Mouse (Mus musculus): ENCODE measurements around the gene B4galt4. TPM values are rescaled to one million over a fixed set of nuclear protein-coding genes. Genes with fewer than 3 reads are reported as not detected.
A peak's percentile ranks its signal among the peaks of the same experiment; 100 is the strongest.

The B4galt4 gene
- polyA plus RNA-seq, 1 experiment from 2014 or later = 30.6 TPM

GRCm38 (mm10) chr16:38758104-38758861 lies 16.2 kb downstream of the B4galt4 start:
- DNase-seq (ENCODE audit: low spot score) (peak; percentile 45), ATAC-seq (replicated peaks; ENCODE audit: low FRiP score, low TSS enrichment, low read depth) (no peak)
- H3K4me2 ChIP-seq (ENCODE audit: low read length) = no peak overlapping the region
- peaks cover 24% of the 10 kb centered on the region; the same call in 1 of the 2 replicates for H3K36me3 ChIP-seq (ENCODE audit: control insufficient read depth, insufficient read depth, low read length)
- H3K9me3 ChIP-seq (ENCODE audit: control insufficient read depth, low read length) = no peaks in the 10 kb centered on the region
- H3K27me3 ChIP-seq (replicated peaks; ENCODE audit: control insufficient read depth, insufficient read depth, low read length) = no peaks in the 10 kb centered on the region
- WGBS = 82% methylated on average over 12 of the region's 12 CpGs
- H3K4me1 ChIP-seq (replicated peaks; ENCODE audit: control insufficient read depth, insufficient read depth, low read length) = peaks cover 5% of the 10 kb centered on the region; the same call in 1 of the 2 replicates
- H3K27ac ChIP-seq (ENCODE audit: low read depth) = 0 out of 2 replicates have a peak overlapping the region, but pooled peaks have one; percentile 16
- H3K9ac ChIP-seq (ENCODE audit: low read length) = no peak overlapping the region
- no peak overlapping the region for H3K4me3 ChIP-seq (ENCODE audit: low read depth, low read length)

- ATAC-seq (replicated peaks; ENCODE audit: low FRiP score, low TSS enrichment, low read depth) (no peak), DNase-seq (ENCODE audit: low spot score) (no peak)
- Histone ChIP-seq H3K9me3 (ENCODE audit: control insufficient read depth, low read length) (no peaks in the 10 kb centered on the region), H3K36me3 (ENCODE audit: control insufficient read depth, insufficient read depth, low read length) (peaks cover 23% of the 10 kb centered on the region; the same call in 1 of the 2 replicates), H3K4me3 (ENCODE audit: low read depth, low read length) (no peak overlapping the region), H3K4me1 (replicated peaks; ENCODE audit: control insufficient read depth, insufficient read depth, low read length) (peaks cover 5% of the 10 kb centered on the region; the same call in 1 of the 2 replicates), H3K4me2 (ENCODE audit: low read length) (no peak overlapping the region), H3K27ac (ENCODE audit: low read depth) (no peak overlapping the region), H3K27me3 (replicated peaks; ENCODE audit: control insufficient read depth, insufficient read depth, low read length) (no peaks in the 10 kb centered on the region), H3K9ac (ENCODE audit: low read length) (no peak overlapping the region)
- 95% methylated on average over 5 of the region's 5 CpGs for WGBS
These were observed 18.2 kb downstream of the B4galt4 start for GRCm38 (mm10) chr16:38760239-38760638.

DNA sequence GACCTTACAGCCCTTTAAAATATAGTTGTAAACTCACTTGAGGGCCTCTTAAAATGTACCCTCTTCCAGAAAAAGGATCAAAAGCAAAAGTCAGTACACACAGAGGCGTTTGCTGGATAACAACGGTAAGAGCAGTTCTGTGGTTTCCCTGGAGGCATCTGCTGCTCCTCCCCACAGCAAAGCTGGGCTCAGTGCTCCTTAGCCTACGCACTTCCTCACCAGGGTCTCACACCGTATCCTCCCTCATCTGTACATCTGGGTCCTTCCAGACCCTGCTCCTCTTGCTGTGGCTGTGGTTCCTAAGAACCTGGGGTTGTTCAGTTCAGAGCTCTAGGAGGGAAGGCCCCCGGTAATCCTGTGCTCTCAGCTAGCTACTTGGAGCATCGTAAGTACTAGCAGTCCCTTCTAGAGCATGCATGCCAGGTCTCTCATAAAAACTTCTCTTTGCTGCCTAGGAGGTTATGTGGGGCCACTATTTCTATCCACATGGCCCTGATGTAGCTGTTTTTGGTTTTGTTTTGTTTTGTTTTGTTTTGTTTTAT lies 18.8 kb downstream of the B4galt4 start:
- no peaks in the 10 kb centered on the region for H3K27me3 ChIP-seq (replicated peaks; ENCODE audit: control insufficient read depth, insufficient read depth, low read length)

GRCm38 (mm10) chr16:38761972-38762371 lies 19.9 kb downstream of the B4galt4 start:
- no peak for ATAC-seq (replicated peaks; ENCODE audit: low FRiP score, low TSS enrichment, low read depth)
- DNase-seq (ENCODE audit: low spot score) = no peak
- WGBS = 84% methylated on average over 5 of the region's 5 CpGs
- Histone ChIP-seq H3K27ac (ENCODE audit: low read depth) (no peak overlapping the region), H3K9me3 (ENCODE audit: control insufficient read depth, low read length) (no peaks in the 10 kb centered on the region), H3K27me3 (replicated peaks; ENCODE audit: control insufficient read depth, insufficient read depth, low read length) (no peaks in the 10 kb centered on the region), H3K36me3 (ENCODE audit: control insufficient read depth, insufficient read depth, low read length) (peaks cover 29% of the 10 kb centered on the region; the same call in 1 of the 2 replicates), H3K4me3 (ENCODE audit: low read depth, low read length) (no peak overlapping the region), H3K4me1 (replicated peaks; ENCODE audit: control insufficient read depth, insufficient read depth, low read length) (no peaks in the 10 kb centered on the region), H3K4me2 (ENCODE audit: low read length) (no peak overlapping the region), H3K9ac (ENCODE audit: low read length) (no peak overlapping the region)

More for the DNA sequence above, 18.8 kb downstream of the B4galt4 start:
- Histone ChIP-seq H3K9me3 (ENCODE audit: control insufficient read depth, low read length) (no peaks in the 10 kb centered on the region), H3K36me3 (ENCODE audit: control insufficient read depth, insufficient read depth, low read length) (peaks cover 25% of the 10 kb centered on the region; the same call in 1 of the 2 replicates), H3K4me2 (ENCODE audit: low read length) (no peak overlapping the region), H3K4me3 (ENCODE audit: low read depth, low read length) (no peak overlapping the region), H3K27ac (ENCODE audit: low read depth) (no peak overlapping the region), H3K4me1 (replicated peaks; ENCODE audit: control insufficient read depth, insufficient read depth, low read length) (no peaks in the 10 kb centered on the region), H3K9ac (ENCODE audit: low read length) (no peak overlapping the region)
- 84% methylated on average over 6 of the region's 6 CpGs for WGBS
- DNase-seq (ENCODE audit: low spot score) = no peak
- no peak for ATAC-seq (replicated peaks; ENCODE audit: low FRiP score, low TSS enrichment, low read depth)

GRCm38 (mm10) chr16:38762401-38762800 lies 20.3 kb downstream of the B4galt4 start:
- no peaks in the 10 kb centered on the region for H3K4me1 ChIP-seq (replicated peaks; ENCODE audit: control insufficient read depth, insufficient read depth, low read length)
- H3K27me3 ChIP-seq (replicated peaks; ENCODE audit: control insufficient read depth, insufficient read depth, low read length) = no peaks in the 10 kb centered on the region
- H3K4me2 ChIP-seq (ENCODE audit: low read length) = no peak overlapping the region
- no peak overlapping the region for H3K9ac ChIP-seq (ENCODE audit: low read length)
- no peak overlapping the region for H3K27ac ChIP-seq (ENCODE audit: low read depth)
- H3K9me3 ChIP-seq (ENCODE audit: control insufficient read depth, low read length) = no peaks in the 10 kb centered on the region
- 91% methylated on average over 8 of the region's 8 CpGs for WGBS
- no peak for ATAC-seq (replicated peaks; ENCODE audit: low FRiP score, low TSS enrichment, low read depth)
- DNase-seq (ENCODE audit: low spot score) = no peak
- no peak overlapping the region for H3K4me3 ChIP-seq (ENCODE audit: low read depth, low read length)
- peaks cover 32% of the 10 kb centered on the region for H3K36me3 ChIP-seq (ENCODE audit: control insufficient read depth, insufficient read depth, low read length)

- no peaks in the 10 kb centered on the region for H3K27me3 ChIP-seq (replicated peaks; ENCODE audit: control insufficient read depth, insufficient read depth, low read length)
- H3K4me3 ChIP-seq (ENCODE audit: low read depth, low read length) = no peak overlapping the region
- peaks cover 35% of the 10 kb centered on the region; the same call in 1 of the 2 replicates for H3K36me3 ChIP-seq (ENCODE audit: control insufficient read depth, insufficient read depth, low read length)
- 86% methylated on average over 4 of the region's 4 CpGs for WGBS
- no peaks in the 10 kb centered on the region for H3K4me1 ChIP-seq (replicated peaks; ENCODE audit: control insufficient read depth, insufficient read depth, low read length)
- H3K27ac ChIP-seq (ENCODE audit: low read depth) = no peak overlapping the region
- H3K9me3 ChIP-seq (ENCODE audit: control insufficient read depth, low read length) = no peaks in the 10 kb centered on the region
- DNase-seq (ENCODE audit: low spot score) (no peak), ATAC-seq (replicated peaks; ENCODE audit: low FRiP score, low TSS enrichment, low read depth) (no peak)
- H3K9ac ChIP-seq (ENCODE audit: low read length) = no peak overlapping the region
- no peak overlapping the region for H3K4me2 ChIP-seq (ENCODE audit: low read length)
These were observed 21.4 kb downstream of the B4galt4 start for GRCm38 (mm10) chr16:38763508-38763907.

DNA sequence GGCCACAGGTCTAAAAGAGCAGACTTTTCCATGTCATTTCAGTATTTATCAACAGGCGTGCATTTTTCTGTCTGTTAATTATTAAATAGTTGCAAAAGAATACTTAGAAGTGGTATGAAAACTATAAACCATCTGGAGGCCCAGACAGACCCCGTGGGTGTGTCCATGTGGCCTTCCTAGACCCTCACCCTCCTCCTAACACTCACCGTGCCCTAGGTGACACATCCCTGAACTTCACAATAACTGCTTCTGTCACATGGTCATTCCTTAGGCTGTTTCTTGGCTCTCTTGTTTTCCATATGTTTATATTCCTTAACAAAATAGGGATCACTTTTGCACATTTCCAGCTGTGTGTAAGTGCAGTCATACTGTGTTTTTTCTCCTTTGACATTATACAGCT lies 24.6 kb downstream of the B4galt4 start:
- no peaks in the 10 kb centered on the region for H3K27me3 ChIP-seq (replicated peaks; ENCODE audit: control insufficient read depth, insufficient read depth, low read length)
- H3K4me2 ChIP-seq (ENCODE audit: low read length) = no peak overlapping the region
- H3K36me3 ChIP-seq (ENCODE audit: control insufficient read depth, insufficient read depth, low read length) = peaks cover 33% of the 10 kb centered on the region; the same call in 1 of the 2 replicates
- no peak overlapping the region for H3K27ac ChIP-seq (ENCODE audit: low read depth)
- DNase-seq (ENCODE audit: low spot score) (no peak), ATAC-seq (replicated peaks; ENCODE audit: low FRiP score, low TSS enrichment, low read depth) (no peak)
- no peak overlapping the region for H3K4me3 ChIP-seq (ENCODE audit: low read depth, low read length)
- H3K4me1 ChIP-seq (replicated peaks; ENCODE audit: control insufficient read depth, insufficient read depth, low read length) = no peaks in the 10 kb centered on the region
- WGBS = 56% methylated on average over 3 of the region's 3 CpGs
- no peaks in the 10 kb centered on the region for H3K9me3 ChIP-seq (ENCODE audit: control insufficient read depth, low read length)
- H3K9ac ChIP-seq (ENCODE audit: low read length) = no peak overlapping the region

- no peak overlapping the region for H3K27ac ChIP-seq (ENCODE audit: low read depth)
- no peak for ATAC-seq (replicated peaks; ENCODE audit: low FRiP score, low TSS enrichment, low read depth)
- H3K4me3 ChIP-seq (ENCODE audit: low read depth, low read length) = no peak overlapping the region
- no peak overlapping the region for H3K9ac ChIP-seq (ENCODE audit: low read length)
- H3K4me2 ChIP-seq (ENCODE audit: low read length) = no peak overlapping the region
- WGBS = 88% methylated on average over 8 of the region's 8 CpGs
- no peaks in the 10 kb centered on the region; the same call in 1 of the 2 replicates for H3K4me1 ChIP-seq (replicated peaks; ENCODE audit: control insufficient read depth, insufficient read depth, low read length)
- DNase-seq (ENCODE audit: low spot score) = no peak
- H3K9me3 ChIP-seq (ENCODE audit: control insufficient read depth, low read length) = no peaks in the 10 kb centered on the region
- peaks cover 32% of the 10 kb centered on the region; the same call in 1 of the 2 replicates for H3K36me3 ChIP-seq (ENCODE audit: control insufficient read depth, insufficient read depth, low read length)
- no peaks in the 10 kb centered on the region for H3K27me3 ChIP-seq (replicated peaks; ENCODE audit: control insufficient read depth, insufficient read depth, low read length)
These were observed 25.7 kb downstream of the B4galt4 start for GRCm38 (mm10) chr16:38767761-38768160.

Data from intestine, embryonic 14.5 days (tissue).